Mouse (Mus musculus): ENCODE results near the gene N4bp2.
"Not testable (repeated sequence)": the region's sequence is repeated elsewhere in the genome, so short reads cannot be mapped to it uniquely, and the experiment has no call there.

N4bp2 gene

GRCm38 (mm10) chr5:65764786-65765634 lies 1.7 kb downstream of the N4bp2 start:
- peak; percentile 86 for DNase-seq

- DNase-seq, result no peak
Measured at GRCm38 (mm10) chr5:65765635-65765911, 2.3 kb downstream of the N4bp2 start.

GRCm38 (mm10) chr5:65768007-65768406 lies 4.7 kb downstream of the N4bp2 start:
- no peak for DNase-seq

GRCm38 (mm10) chr5:65770065-65770464 lies 6.7 kb downstream of the N4bp2 start:
- no peak for DNase-seq

GRCm38 (mm10) chr5:65770493-65770892 lies 7.2 kb downstream of the N4bp2 start:
- DNase-seq, result no peak

- DNase-seq, result not testable (repeated sequence)
Measured at GRCm38 (mm10) chr5:65773957-65774356, 10.6 kb downstream of the N4bp2 start.

GRCm38 (mm10) chr5:65776166-65776565 lies 12.8 kb downstream of the N4bp2 start:
- DNase-seq, result no peak

GRCm38 (mm10) chr5:65776907-65777306 lies 13.6 kb downstream of the N4bp2 start:
- no peak for DNase-seq

GRCm38 (mm10) chr5:65778986-65779385 lies 15.7 kb downstream of the N4bp2 start:
- DNase-seq, result not testable (repeated sequence)

- DNase-seq, result no peak
Measured at GRCm38 (mm10) chr5:65779401-65780063, 16.2 kb downstream of the N4bp2 start.

GRCm38 (mm10) chr5:65781147-65781715 lies 17.9 kb downstream of the N4bp2 start:
- DNase-seq, result no peak

GRCm38 (mm10) chr5:65781769-65782715 lies 18.7 kb downstream of the N4bp2 start:
- DNase-seq, result no peak

- DNase-seq, result peak; percentile 15
Measured at GRCm38 (mm10) chr5:65790604-65791225, 27.4 kb downstream of the N4bp2 start.

GRCm38 (mm10) chr5:65794202-65794601 lies 30.9 kb downstream of the N4bp2 start:
- no peak for DNase-seq

- no peak for DNase-seq
Measured at GRCm38 (mm10) chr5:65794702-65795101, 31.4 kb downstream of the N4bp2 start.

- no peak for DNase-seq
Measured at GRCm38 (mm10) chr5:65795293-65795993, 32.1 kb downstream of the N4bp2 start.

GRCm38 (mm10) chr5:65795994-65796298 lies 32.6 kb downstream of the N4bp2 start:
- no peak for DNase-seq

GRCm38 (mm10) chr5:65823601-65824133 lies 60.3 kb downstream of the N4bp2 start:
- peak; percentile 29 for DNase-seq

GRCm38 (mm10) chr5:65826476-65826875 lies 63.2 kb downstream of the N4bp2 start:
- DNase-seq, result no peak

GRCm38 (mm10) chr5:65827102-65827501 lies 63.8 kb downstream of the N4bp2 start:
- no peak for DNase-seq

GRCm38 (mm10) chr5:65828261-65828660 lies 64.9 kb downstream of the N4bp2 start:
- DNase-seq, result no peak

- DNase-seq, result no peak
Measured at GRCm38 (mm10) chr5:65829059-65829458, 65.7 kb downstream of the N4bp2 start.

Measured in kidney, adult 18-20 months (tissue).